Mouse (Mus musculus) heart, adult 2 months (tissue): ENCODE measurements at regions not wholly inside any gene's neighbourhood (a gene's known extent, or its start where the extent isn't known, plus 50 kb on each side); places are given as distances from the start of the nearest gene placed in this dataset.

Experiments
- CTCF ChIP-seq: fragments of 200-600 bp; IDR thresholded peaks from 2 replicates; pipeline ENCODE4 v1.8.1; 2022; ENCODE audit warnings: antibody characterized with exemption, mild to moderate bottlenecking, moderate library complexity
- EP300 ChIP-seq: fragments of 200-500 bp; IDR thresholded peaks from 2 replicates; pipeline ENCODE4 v1.6.1; 2011; ENCODE audit warnings: low read depth, low read length, control low read depth; ENCODE audit not compliant: insufficient read depth
- POLR2A ChIP-seq: fragments of 200-500 bp; IDR thresholded peaks from 2 replicates; pipeline ENCODE4 v1.6.1; 2011; ENCODE audit warnings: mild to moderate bottlenecking, low read depth, low read length, control low read depth; ENCODE audit not compliant: insufficient read depth

GRCm38 (mm10) chr1:82038171-82038570, 194.7 kb upstream of the Gm9747 start:
- TF ChIP-seq CTCF: no peak
- no peak for TF ChIP-seq EP300
- no peak for TF ChIP-seq POLR2A
